Mouse (Mus musculus): ENCODE measurements around the gene Vwa2. TPM values are rescaled to one million over a fixed set of nuclear protein-coding genes. Genes with fewer than 3 reads are reported as not detected.

The Vwa2 gene
- polyA plus RNA-seq, 1 experiment from 2014 or later, result 4.7 TPM

GRCm38 (mm10) chr19:56893326-56893725, 19.3 kb downstream of the Vwa2 start:
- no peak overlapping the region for H3K27ac ChIP-seq (replicated peaks; ENCODE audit: low read depth, low read length)
- H3K4me3 ChIP-seq (ENCODE audit: low read depth, low read length), result no peak overlapping the region
- ATAC-seq (ENCODE audit: low read depth) (no peak), DNase-seq (ENCODE audit: low spot score) (no peak)
- H3K4me1 ChIP-seq (ENCODE audit: control insufficient read depth, insufficient read depth, low read length), result no peaks in the 10 kb centered on the region; the same call in none of the 2 replicates
- WGBS, result 85% methylated on average over 5 of the region's 5 CpGs
- H3K4me2 ChIP-seq (ENCODE audit: low read depth, low read length), result no peak overlapping the region
- H3K9ac ChIP-seq (ENCODE audit: low read depth, low read length), result no peak overlapping the region
- H3K9me3 ChIP-seq (ENCODE audit: control insufficient read depth, low read length), result no peaks in the 10 kb centered on the region
- H3K27me3 ChIP-seq (replicated peaks; ENCODE audit: control insufficient read depth, insufficient read depth, low read length), result no peaks in the 10 kb centered on the region
- no peaks in the 10 kb centered on the region for H3K36me3 ChIP-seq (ENCODE audit: control insufficient read depth, insufficient read depth, low read length)

- Histone ChIP-seq H3K4me2 (ENCODE audit: low read depth, low read length) (no peak overlapping the region), H3K4me1 (ENCODE audit: control insufficient read depth, insufficient read depth, low read length) (no peaks in the 10 kb centered on the region), H3K9me3 (ENCODE audit: control insufficient read depth, low read length) (no peaks in the 10 kb centered on the region), H3K27ac (replicated peaks; ENCODE audit: low read depth, low read length) (no peak overlapping the region), H3K4me3 (ENCODE audit: low read depth, low read length) (no peak overlapping the region), H3K9ac (ENCODE audit: low read depth, low read length) (no peak overlapping the region), H3K36me3 (ENCODE audit: control insufficient read depth, insufficient read depth, low read length) (no peaks in the 10 kb centered on the region), H3K27me3 (replicated peaks; ENCODE audit: control insufficient read depth, insufficient read depth, low read length) (no peaks in the 10 kb centered on the region)
- DNase-seq (ENCODE audit: low spot score), result no peak
- 69% methylated on average over 16 of the region's 16 CpGs for WGBS
- no peak for ATAC-seq (ENCODE audit: low read depth)
These were observed 23.6 kb downstream of the Vwa2 start for GRCm38 (mm10) chr19:56897654-56898053.

GRCm38 (mm10) chr19:56904095-56904494, 30.0 kb downstream of the Vwa2 start:
- Histone ChIP-seq H3K9ac (ENCODE audit: low read depth, low read length) (no peak overlapping the region), H3K4me3 (ENCODE audit: low read depth, low read length) (no peak overlapping the region), H3K9me3 (ENCODE audit: control insufficient read depth, low read length) (no peaks in the 10 kb centered on the region), H3K36me3 (ENCODE audit: control insufficient read depth, insufficient read depth, low read length) (no peaks in the 10 kb centered on the region), H3K4me1 (ENCODE audit: control insufficient read depth, insufficient read depth, low read length) (peaks cover 8% of the 10 kb centered on the region), H3K27ac (replicated peaks; ENCODE audit: low read depth, low read length) (no peak overlapping the region), H3K27me3 (replicated peaks; ENCODE audit: control insufficient read depth, insufficient read depth, low read length) (no peaks in the 10 kb centered on the region), H3K4me2 (ENCODE audit: low read depth, low read length) (no peak overlapping the region)
- ATAC-seq (ENCODE audit: low read depth), result no peak
- 75% methylated on average over 3 of the region's 3 CpGs for WGBS
- no peak for DNase-seq (ENCODE audit: low spot score)

- Histone ChIP-seq H3K36me3 (ENCODE audit: control insufficient read depth, insufficient read depth, low read length) (no peaks in the 10 kb centered on the region), H3K27ac (replicated peaks; ENCODE audit: low read depth, low read length) (no peak overlapping the region), H3K4me1 (ENCODE audit: control insufficient read depth, insufficient read depth, low read length) (peaks cover 8% of the 10 kb centered on the region), H3K9me3 (ENCODE audit: control insufficient read depth, low read length) (no peaks in the 10 kb centered on the region), H3K9ac (ENCODE audit: low read depth, low read length) (no peak overlapping the region), H3K4me3 (ENCODE audit: low read depth, low read length) (no peak overlapping the region), H3K27me3 (replicated peaks; ENCODE audit: control insufficient read depth, insufficient read depth, low read length) (no peaks in the 10 kb centered on the region), H3K4me2 (ENCODE audit: low read depth, low read length) (no peak overlapping the region)
- ATAC-seq (ENCODE audit: low read depth) (no peak), DNase-seq (ENCODE audit: low spot score) (no peak)
- 90% methylated on average over 7 of the region's 7 CpGs for WGBS
These were observed 31.3 kb downstream of the Vwa2 start for GRCm38 (mm10) chr19:56905395-56905794.

GRCm38 (mm10) chr19:56907850-56908249, 33.8 kb downstream of the Vwa2 start:
- H3K4me3 ChIP-seq (ENCODE audit: low read depth, low read length), result no peak overlapping the region
- DNase-seq (ENCODE audit: low spot score) (peak; percentile 60), ATAC-seq (ENCODE audit: low read depth) (no peak)
- H3K9ac ChIP-seq (ENCODE audit: low read depth, low read length), result no peak overlapping the region
- H3K27ac ChIP-seq (replicated peaks; ENCODE audit: low read depth, low read length), result no peak overlapping the region
- H3K36me3 ChIP-seq (ENCODE audit: control insufficient read depth, insufficient read depth, low read length), result no peaks in the 10 kb centered on the region
- H3K27me3 ChIP-seq (replicated peaks; ENCODE audit: control insufficient read depth, insufficient read depth, low read length), result no peaks in the 10 kb centered on the region
- peaks cover 8% of the 10 kb centered on the region for H3K4me1 ChIP-seq (ENCODE audit: control insufficient read depth, insufficient read depth, low read length)
- no peaks in the 10 kb centered on the region for H3K9me3 ChIP-seq (ENCODE audit: control insufficient read depth, low read length)
- 30% methylated on average over 3 of the region's 3 CpGs for WGBS
- H3K4me2 ChIP-seq (ENCODE audit: low read depth, low read length), result no peak overlapping the region

GRCm38 (mm10) chr19:56908472-56909270, 34.6 kb downstream of the Vwa2 start:
- WGBS, result 73% methylated on average over 14 of the region's 17 CpGs
- H3K4me3 ChIP-seq (ENCODE audit: low read depth, low read length), result no peak overlapping the region
- H3K4me1 ChIP-seq (ENCODE audit: control insufficient read depth, insufficient read depth, low read length), result peaks cover 8% of the 10 kb centered on the region
- H3K27ac ChIP-seq (replicated peaks; ENCODE audit: low read depth, low read length), result no peak overlapping the region
- ATAC-seq (ENCODE audit: low read depth), result peak; percentile 22; the same call in 1 of the 2 replicates
- no peak overlapping the region for H3K4me2 ChIP-seq (ENCODE audit: low read depth, low read length)
- H3K9me3 ChIP-seq (ENCODE audit: control insufficient read depth, low read length), result no peaks in the 10 kb centered on the region
- no peaks in the 10 kb centered on the region for H3K36me3 ChIP-seq (ENCODE audit: control insufficient read depth, insufficient read depth, low read length)
- DNase-seq (ENCODE audit: low spot score), result peak; percentile 75
- no peak overlapping the region for H3K9ac ChIP-seq (ENCODE audit: low read depth, low read length)
- H3K27me3 ChIP-seq (replicated peaks; ENCODE audit: control insufficient read depth, insufficient read depth, low read length), result no peaks in the 10 kb centered on the region

GRCm38 (mm10) chr19:56910561-56910960, 36.5 kb downstream of the Vwa2 start:
- WGBS, result 58% methylated on average over 11 of the region's 11 CpGs
- Histone ChIP-seq H3K4me2 (ENCODE audit: low read depth, low read length) (no peak overlapping the region), H3K27ac (replicated peaks; ENCODE audit: low read depth, low read length) (no peak overlapping the region), H3K36me3 (ENCODE audit: control insufficient read depth, insufficient read depth, low read length) (no peaks in the 10 kb centered on the region), H3K27me3 (replicated peaks; ENCODE audit: control insufficient read depth, insufficient read depth, low read length) (no peaks in the 10 kb centered on the region), H3K9me3 (ENCODE audit: control insufficient read depth, low read length) (no peaks in the 10 kb centered on the region), H3K4me1 (ENCODE audit: control insufficient read depth, insufficient read depth, low read length) (peaks cover 8% of the 10 kb centered on the region), H3K4me3 (ENCODE audit: low read depth, low read length) (no peak overlapping the region), H3K9ac (ENCODE audit: low read depth, low read length) (no peak overlapping the region)
- no peak for ATAC-seq (ENCODE audit: low read depth)
- DNase-seq (ENCODE audit: low spot score), result no peak

GRCm38 (mm10) chr19:56913761-56914160, 39.7 kb downstream of the Vwa2 start:
- no peaks in the 10 kb centered on the region for H3K36me3 ChIP-seq (ENCODE audit: control insufficient read depth, insufficient read depth, low read length)
- ATAC-seq (ENCODE audit: low read depth), result no peak
- H3K27me3 ChIP-seq (replicated peaks; ENCODE audit: control insufficient read depth, insufficient read depth, low read length), result no peaks in the 10 kb centered on the region
- no peak overlapping the region for H3K27ac ChIP-seq (replicated peaks; ENCODE audit: low read depth, low read length)
- H3K4me1 ChIP-seq (ENCODE audit: control insufficient read depth, insufficient read depth, low read length), result no peaks in the 10 kb centered on the region
- H3K9ac ChIP-seq (ENCODE audit: low read depth, low read length), result no peak overlapping the region
- H3K4me3 ChIP-seq (ENCODE audit: low read depth, low read length), result no peak overlapping the region
- 59% methylated on average over 4 of the region's 4 CpGs for WGBS
- H3K4me2 ChIP-seq (ENCODE audit: low read depth, low read length), result no peak overlapping the region
- no peaks in the 10 kb centered on the region for H3K9me3 ChIP-seq (ENCODE audit: control insufficient read depth, low read length)
- DNase-seq (ENCODE audit: low spot score), result no peak

- Histone ChIP-seq H3K4me1 (ENCODE audit: control insufficient read depth, insufficient read depth, low read length) (no peaks in the 10 kb centered on the region), H3K27ac (replicated peaks; ENCODE audit: low read depth, low read length) (no peak overlapping the region), H3K9me3 (ENCODE audit: control insufficient read depth, low read length) (no peaks in the 10 kb centered on the region), H3K36me3 (ENCODE audit: control insufficient read depth, insufficient read depth, low read length) (no peaks in the 10 kb centered on the region), H3K9ac (ENCODE audit: low read depth, low read length) (no peak overlapping the region), H3K27me3 (replicated peaks; ENCODE audit: control insufficient read depth, insufficient read depth, low read length) (no peaks in the 10 kb centered on the region), H3K4me2 (ENCODE audit: low read depth, low read length) (no peak overlapping the region), H3K4me3 (ENCODE audit: low read depth, low read length) (no peak overlapping the region)
- no peak for DNase-seq (ENCODE audit: low spot score)
- WGBS, result 93% methylated on average over 3 of the region's 3 CpGs
- no peak for ATAC-seq (ENCODE audit: low read depth)
These were observed 40.6 kb downstream of the Vwa2 start for GRCm38 (mm10) chr19:56914658-56915057.
